Mouse (Mus musculus) myocyte (in vitro differentiated cells): ENCODE results near the gene Acvrl1. TPM values are rescaled to one million over a fixed set of nuclear protein-coding genes. Genes with fewer than 3 reads are reported as not detected.

Source experiments
- H3K27me3 ChIP-seq: one replicate; pipeline ENCODE4 v1.6.1; 2011; ENCODE audit not compliant: control insufficient read depth, insufficient read depth, insufficient read length
- H3K36me3 ChIP-seq: one replicate; pipeline ENCODE4 v1.6.1; 2011; ENCODE audit not compliant: control insufficient read depth, insufficient read depth
- H3K4me2 ChIP-seq: one replicate; pipeline ENCODE4 v1.6.1; 2011; ENCODE audit warnings: low read depth, control low read depth
- H3K4me3 ChIP-seq: one replicate; pipeline ENCODE4 v1.5.1; 2011; ENCODE audit warnings: mild to moderate bottlenecking, control low read depth, moderate library complexity
- H3K79me2 ChIP-seq: one replicate; pipeline ENCODE4 v1.6.1; 2011; ENCODE audit not compliant: control insufficient read depth, insufficient read depth
- H3ac ChIP-seq: one replicate; pipeline ENCODE4 v1.6.1; 2011; ENCODE audit not compliant: control insufficient read depth, insufficient read length
- CEBPB ChIP-seq: IDR thresholded peaks from 2 replicates; pipeline ENCODE4 v1.6.1; 2011; ENCODE audit warnings: mild to moderate bottlenecking, moderate library complexity; ENCODE audit not compliant: poor library complexity, insufficient read depth, severe bottlenecking
- E2F4 ChIP-seq: IDR thresholded peaks from one replicate; pipeline ENCODE4 v1.6.1; 2011; ENCODE audit warnings: mild to moderate bottlenecking, control low read depth, moderate library complexity; ENCODE audit not compliant: insufficient read depth
- MAX ChIP-seq: IDR thresholded peaks from one replicate; pipeline ENCODE4 v1.6.1; 2011; ENCODE audit warnings: low read depth, mild to moderate bottlenecking, control low read depth
- MYOD1 ChIP-seq, 3 experiments: IDR thresholded peaks; one replicate each; pipeline ENCODE4 v1.6.1; 2011; ENCODE audit warnings: control low read depth in 2 of 3, low read depth in 2 of 3, mild to moderate bottlenecking in 2 of 3, moderate library complexity in 1 of 3; ENCODE audit not compliant: insufficient read length in 2 of 3, control insufficient read depth in 1 of 3
- MYOG ChIP-seq, 3 experiments: IDR thresholded peaks; one replicate each; pipeline ENCODE4 v1.6.1; 2011; ENCODE audit warnings: control low read depth in 2 of 3, low read depth in 2 of 3, mild to moderate bottlenecking in 2 of 3; ENCODE audit not compliant: insufficient read length in 2 of 3, control insufficient read depth in 1 of 3, insufficient read depth in 1 of 3
- POLR2A ChIP-seq: IDR thresholded peaks from one replicate; pipeline ENCODE4 v1.6.1; 2011; ENCODE audit warnings: low read depth, mild to moderate bottlenecking, control low read depth, moderate library complexity; ENCODE audit not compliant: insufficient read length
- POLR2AphosphoS2 ChIP-seq: IDR thresholded peaks from one replicate; pipeline ENCODE4 v1.6.1; 2011; ENCODE audit warnings: low read depth, control low read depth; ENCODE audit not compliant: insufficient read length
- REST ChIP-seq: IDR thresholded peaks from one replicate; pipeline ENCODE4 v1.6.1; 2011; ENCODE audit warnings: mild to moderate bottlenecking, control low read depth, moderate library complexity; ENCODE audit not compliant: insufficient read depth, insufficient read length
- SRF ChIP-seq: IDR thresholded peaks from one replicate; pipeline ENCODE4 v1.6.1; 2011; ENCODE audit warnings: low read depth; ENCODE audit not compliant: control insufficient read depth, insufficient read length
- TCF12 ChIP-seq: IDR thresholded peaks from one replicate; pipeline ENCODE4 v1.6.1; 2011; ENCODE audit warnings: mild to moderate bottlenecking, control low read depth; ENCODE audit not compliant: poor library complexity, insufficient read depth, severe bottlenecking
- TCF3 ChIP-seq: IDR thresholded peaks from one replicate; pipeline ENCODE4 v1.6.1; 2011; ENCODE audit warnings: low read depth, control low read depth; ENCODE audit not compliant: insufficient read length
- USF1 ChIP-seq: IDR thresholded peaks from one replicate; pipeline ENCODE4 v1.6.1; 2011; ENCODE audit warnings: low read depth, mild to moderate bottlenecking, control low read depth, moderate library complexity
- polyA plus RNA-seq: library from polyadenylated mRNA; unstranded; fragments of >200 nt; fragmentation: generic; extraction: Trizol; gene quantifications from one replicate; pipeline ENCODE4 v1.2.1, GENCODE M21; 2012; ENCODE audit warnings: missing spikeins

The Acvrl1 gene
- polyA plus RNA-seq, 1 experiment: 0.10 TPM

DNA sequence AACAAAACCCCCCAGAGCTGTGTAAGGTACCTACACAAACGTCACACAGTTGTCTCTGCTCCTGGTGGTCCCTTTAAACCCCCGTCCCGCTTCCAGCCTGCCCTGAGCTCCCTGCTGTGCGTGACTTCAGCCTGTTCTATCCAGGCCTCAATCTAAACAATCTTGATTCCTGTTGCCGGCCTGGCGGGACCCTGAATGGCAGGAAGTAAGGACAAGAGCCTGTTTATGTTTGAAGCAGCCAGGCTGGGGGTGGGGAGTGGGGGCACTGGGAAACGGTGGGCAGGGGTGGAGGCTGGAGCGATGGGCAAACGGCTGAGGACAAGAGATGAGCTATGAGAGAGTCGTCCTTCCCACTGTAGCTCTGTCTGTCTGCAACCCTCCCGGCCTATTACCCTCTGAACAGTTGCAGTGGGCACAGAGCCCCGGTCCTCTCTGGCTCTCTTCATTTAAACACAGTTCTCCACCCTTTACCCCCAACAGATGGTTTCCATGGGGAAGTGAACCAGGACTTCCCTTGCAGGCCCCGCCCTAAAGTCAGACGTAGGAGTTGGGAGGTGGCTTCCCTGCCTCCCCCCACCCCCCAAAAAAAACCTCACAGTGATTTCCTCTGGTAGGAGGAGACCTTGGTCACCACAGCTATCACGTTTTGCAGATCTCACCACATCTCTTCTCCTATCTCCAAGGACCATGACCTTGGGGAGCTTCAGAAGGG, 5.8 kb downstream of the Acvrl1 start:
- Histone ChIP-seq H3K27me3 (peaks cover 44% of the 10 kb centered on the region), H3K4me2 (no peak overlapping the region), H3ac (no peak overlapping the region), H3K4me3 (no peak overlapping the region), H3K79me2 (no peaks in the 10 kb centered on the region), H3K36me3 (no peaks in the 10 kb centered on the region)
- TF ChIP-seq SRF (no peak), MYOD1 (IDR thresholded peaks at IDR 0.05; ENCODE audit: control insufficient read depth in 1 of 3, insufficient read length in 2 of 3, low read depth in 2 of 3) (no peak), TCF12 (no peak), USF1 (no peak)

- H3K27me3 ChIP-seq: peaks cover 32% of the 10 kb centered on the region
- no peaks in the 10 kb centered on the region for H3K36me3 ChIP-seq
- H3K79me2 ChIP-seq: no peaks in the 10 kb centered on the region
- TF ChIP-seq MYOD1 (IDR thresholded peaks at IDR 0.05; ENCODE audit: control insufficient read depth in 1 of 3, insufficient read length in 2 of 3, low read depth in 2 of 3) (no peak), SRF (no peak), TCF12 (no peak), MYOG (IDR thresholded peaks at IDR 0.05; ENCODE audit: control insufficient read depth in 1 of 3, insufficient read depth in 1 of 3, insufficient read length in 2 of 3, low read depth in 2 of 3) (no peak), TCF3 (no peak), E2F4 (no peak), MAX (no peak), POLR2AphosphoS2 (no peak), USF1 (no peak), REST (no peak), CEBPB (no peak), POLR2A (no peak)
- no peak overlapping the region for H3K4me3 ChIP-seq
- H3ac ChIP-seq: no peak overlapping the region
- H3K4me2 ChIP-seq: no peak overlapping the region
These were observed 7.1 kb downstream of the Acvrl1 start for GRCm38 (mm10) chr15:101135405-101135804.

DNA sequence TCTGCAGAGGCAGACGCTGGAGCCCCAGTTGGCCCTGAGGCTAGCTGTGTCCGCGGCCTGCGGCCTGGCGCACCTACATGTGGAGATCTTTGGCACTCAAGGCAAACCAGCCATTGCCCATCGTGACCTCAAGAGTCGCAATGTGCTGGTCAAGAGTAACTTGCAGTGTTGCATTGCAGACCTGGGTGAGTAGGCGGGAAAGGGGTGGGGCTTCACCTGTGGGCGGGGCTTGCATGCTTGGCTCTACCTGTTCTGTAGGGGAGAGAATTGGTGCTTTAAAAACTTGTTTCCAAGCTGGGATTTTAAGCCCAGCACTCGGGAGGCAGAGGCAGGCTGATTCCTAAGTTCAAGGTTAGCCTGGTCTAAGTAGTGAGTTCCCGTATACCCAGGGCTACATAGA, 9.1 kb downstream of the Acvrl1 start:
- Histone ChIP-seq H3K27me3 (peaks cover 13% of the 10 kb centered on the region), H3ac (no peak overlapping the region)
- TF ChIP-seq USF1: no peak
- TF ChIP-seq MYOD1 (IDR thresholded peaks at IDR 0.05; ENCODE audit: control insufficient read depth in 1 of 3, insufficient read length in 2 of 3, low read depth in 2 of 3): no peak

GRCm38 (mm10) chr15:101138675-101139074, 10.4 kb downstream of the Acvrl1 start:
- no peak overlapping the region for H3ac ChIP-seq
- no peak overlapping the region for H3K4me3 ChIP-seq
- H3K4me2 ChIP-seq: no peak overlapping the region
- peaks cover 6% of the 10 kb centered on the region for H3K27me3 ChIP-seq
- no peaks in the 10 kb centered on the region for H3K36me3 ChIP-seq
- TF ChIP-seq POLR2AphosphoS2 (no peak), CEBPB (no peak), TCF12 (no peak), MYOD1 (IDR thresholded peaks at IDR 0.05; ENCODE audit: control insufficient read depth in 1 of 3, insufficient read length in 2 of 3, low read depth in 2 of 3) (no peak), MAX (no peak), TCF3 (no peak)
- no peaks in the 10 kb centered on the region for H3K79me2 ChIP-seq

More for the DNA sequence above, 9.1 kb downstream of the Acvrl1 start:
- Histone ChIP-seq H3K36me3 (no peaks in the 10 kb centered on the region), H3K79me2 (no peaks in the 10 kb centered on the region), H3K4me2 (no peak overlapping the region), H3K4me3 (no peak overlapping the region)

DNA sequence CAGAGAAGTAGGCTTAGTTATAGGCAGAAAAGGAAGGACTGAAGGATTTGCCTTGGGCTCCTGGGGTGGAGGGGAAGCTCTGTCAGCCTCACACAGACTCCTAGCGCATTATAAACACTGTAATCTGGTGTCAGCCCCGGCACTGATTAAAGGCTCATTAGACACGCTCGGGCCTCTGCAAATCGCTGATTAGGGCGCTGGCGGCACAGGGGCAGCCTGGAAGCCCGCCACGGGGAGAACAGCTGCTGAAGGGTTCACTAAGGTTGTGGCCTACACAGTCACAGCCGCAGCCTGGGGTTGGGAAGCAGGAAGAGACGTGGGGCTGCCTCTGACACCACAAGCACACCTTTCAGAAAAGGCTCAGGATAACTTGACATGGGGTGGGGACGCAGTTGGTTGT, 11.6 kb downstream of the Acvrl1 start:
- Histone ChIP-seq H3K4me3 (no peak overlapping the region), H3K79me2 (no peaks in the 10 kb centered on the region), H3K27me3 (peaks cover 6% of the 10 kb centered on the region), H3K36me3 (no peaks in the 10 kb centered on the region), H3ac (no peak overlapping the region), H3K4me2 (peak overlapping the region; percentile 36)
- no peak for TF ChIP-seq TCF3
- no peak for TF ChIP-seq POLR2A
- TF ChIP-seq MYOG (IDR thresholded peaks at IDR 0.05; ENCODE audit: control insufficient read depth in 1 of 3, insufficient read depth in 1 of 3, insufficient read length in 2 of 3, low read depth in 2 of 3): peak; percentile 27 to 91 (median 72)
- TF ChIP-seq CEBPB: no peak
- no peak for TF ChIP-seq POLR2AphosphoS2
- TF ChIP-seq USF1: no peak
- TF ChIP-seq REST: no peak
- TF ChIP-seq MYOD1 (IDR thresholded peaks at IDR 0.05; ENCODE audit: control insufficient read depth in 1 of 3, insufficient read length in 2 of 3, low read depth in 2 of 3): peak in 2 of 3 experiments; percentile 58 to 88
